Mouse (Mus musculus) liver, postnatal 0 days (tissue): ENCODE results near the gene Tacc2.

Experiments
- CTCF ChIP-seq: sonication (generic); IDR thresholded peaks from 2 replicates; pipeline ENCODE4 v1.5.1; 2016; ENCODE audit warnings: antibody characterized with exemption, low read depth
- EP300 ChIP-seq: IDR thresholded peaks from 2 replicates; pipeline ENCODE4 v1.6.1; 2016; ENCODE audit warnings: antibody characterized with exemption, low read depth, mild to moderate bottlenecking

DNA sequence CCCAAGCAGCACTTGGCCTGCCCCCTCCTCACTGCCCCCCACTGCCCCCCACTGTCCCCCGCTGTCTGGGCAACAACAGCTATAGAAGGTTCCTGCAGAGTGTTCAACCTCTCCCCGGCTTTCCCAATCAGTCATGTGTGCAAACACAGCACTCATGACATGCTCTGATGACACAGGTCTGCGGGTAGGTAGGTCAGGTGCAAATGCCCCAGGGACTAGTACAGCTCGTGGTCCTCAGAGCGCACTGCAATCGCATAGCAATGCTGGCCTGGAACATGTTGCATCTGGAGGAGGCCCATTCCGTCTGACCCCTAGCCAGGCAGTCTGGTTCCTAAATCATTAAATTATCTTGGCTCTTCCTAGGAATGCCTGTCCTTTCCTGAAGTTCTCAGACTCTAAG, 212.2 kb downstream of the Tacc2 start:
- TF ChIP-seq EP300, result peak; percentile 58; the same call in 1 of the 2 replicates
- TF ChIP-seq CTCF, result no peak
